Comparison of ENCODE assay signal across 12 mouse cellular contexts in genomic region chr10:34431783-34432182, GRCm38 (mm10). TPM values are rescaled to one million over a fixed set of nuclear protein-coding genes. Genes with fewer than 3 reads are reported as not detected.
DNase-seq lines count a peak whose midpoint lies in the region; ATAC-seq and TF ChIP-seq lines count a peak whose summit lies in the region.
"Had no signal": no experiment of that assay in that cellular context is flagged by ENCODE, and none has a peak within 500 bp of the region (broad histone marks: within the 10 kb centered on the region; RNA-seq: fewer than 3 reads in every experiment).

No protein-coding gene starts in this region.

- H3K36me3 ChIP-seq in hindbrain, embryonic 14.5 days (replicated peaks; ENCODE audit: control insufficient read depth, insufficient read depth), result no peaks in the 10 kb centered on the region
- no peaks in the 10 kb centered on the region for H3K36me3 ChIP-seq in hindbrain, embryonic 16.5 days (ENCODE audit: control insufficient read depth, insufficient read depth, low read length)
- H3K36me3 ChIP-seq in lung, embryonic 15.5 days, result no peaks in the 10 kb centered on the region
- no peaks in the 10 kb centered on the region for H3K36me3 ChIP-seq in MEL (ENCODE audit: control insufficient read depth in 1 of 2, insufficient read depth in 2 of 2, low read length in 2 of 2)
- H3K36me3 ChIP-seq: intestine, embryonic 15.5 days had no signal

- no peak for TF ChIP-seq EP300 in MEL (IDR thresholded peaks at IDR 0.05; ENCODE audit: low read depth in 1 of 2, low read length in 2 of 2)

- TF ChIP-seq CTCF in MEL (IDR thresholded peaks at IDR 0.05 in 2 of 3, conservative IDR thresholded peaks at IDR 0.05 in 1 of 3; ENCODE audit: control insufficient read depth in 1 of 3, insufficient read depth in 1 of 3, low read depth in 2 of 3, low read length in 3 of 3, poor library complexity in 1 of 3, severe bottlenecking in 1 of 3), result peak; percentile 8 to 67 (median 20); a peak in 4 of 6 replicates

- no peaks in the 10 kb centered on the region for H3K27me3 ChIP-seq in hindbrain, embryonic 14.5 days (ENCODE audit: control insufficient read depth, insufficient read depth, low read length)
- H3K27me3 ChIP-seq in hindbrain, embryonic 16.5 days (replicated peaks; ENCODE audit: control insufficient read depth, insufficient read depth, low read length), result no peaks in the 10 kb centered on the region
- H3K27me3 ChIP-seq in lung, embryonic 15.5 days, result no peaks in the 10 kb centered on the region
- H3K27me3 ChIP-seq in MEL (ENCODE audit: control insufficient read depth in 1 of 2, insufficient read depth in 2 of 2, low read length in 2 of 2), result no peaks in the 10 kb centered on the region
- H3K27me3 ChIP-seq: intestine, embryonic 15.5 days; megakaryocyte, embryonic 14.5 days had no signal

- no peaks in the 10 kb centered on the region; the same call in 1 of the 2 replicates for H3K9me3 ChIP-seq in hindbrain, embryonic 14.5 days (ENCODE audit: control insufficient read depth, low read length)
- H3K9me3 ChIP-seq in hindbrain, embryonic 16.5 days (ENCODE audit: control insufficient read depth, low read length), result no peaks in the 10 kb centered on the region
- no peaks in the 10 kb centered on the region for H3K9me3 ChIP-seq in lung, embryonic 15.5 days
- no peaks in the 10 kb centered on the region for H3K9me3 ChIP-seq in MEL (replicated peaks; ENCODE audit: insufficient read depth, low read length)
- H3K9me3 ChIP-seq: intestine, embryonic 15.5 days; megakaryocyte, embryonic 14.5 days had no signal

- no peak for ATAC-seq in hindbrain, embryonic 14.5 days (ENCODE audit: low FRiP score)
- ATAC-seq in hindbrain, embryonic 16.5 days, result no peak
- ATAC-seq in lung, embryonic 15.5 days (ENCODE audit: borderline replicate concordance, extremely low read depth, low FRiP score, low TSS enrichment), result no peak
- ATAC-seq in megakaryocyte progenitor cell, adult 5-6 weeks (replicated peaks; ENCODE audit: poor library complexity), result 0 out of 2 replicates have a peak, but pooled peaks have one; percentile 46
- ATAC-seq in cerebellum, adult (ENCODE audit: insufficient number of reproducible peaks, low FRiP score, low TSS enrichment), result no peak
- ATAC-seq: intestine, embryonic 15.5 days had no signal

- H3K9ac ChIP-seq in hindbrain, embryonic 14.5 days, result no peak overlapping the region
- H3K9ac ChIP-seq in hindbrain, embryonic 16.5 days (ENCODE audit: low read depth, low read length), result no peak overlapping the region
- no peak overlapping the region for H3K9ac ChIP-seq in lung, embryonic 15.5 days
- H3K9ac ChIP-seq in MEL (ENCODE audit: control insufficient read depth, low read depth, low read length, poor library complexity, severe bottlenecking), result no peak overlapping the region
- H3K9ac ChIP-seq: intestine, embryonic 15.5 days had no signal

- H3K4me2 ChIP-seq in hindbrain, embryonic 14.5 days (replicated peaks), result no peak overlapping the region
- H3K4me2 ChIP-seq in hindbrain, embryonic 16.5 days (ENCODE audit: low read length), result no peak overlapping the region
- H3K4me2 ChIP-seq in lung, embryonic 15.5 days, result peak overlapping the region; percentile 26; the same call in 1 of the 2 replicates
- H3K4me2 ChIP-seq: intestine, embryonic 15.5 days had no signal

- peak; percentile 90 for TF ChIP-seq RAD21 in MEL (IDR thresholded peaks at IDR 0.05; ENCODE audit: low read depth, low read length)

- DNase-seq in hindbrain, embryonic 14.5 days (ENCODE audit: low spot score), result peak; percentile 76
- DNase-seq in lung, postnatal 36 days, result no peak
- DNase-seq in MEL (ENCODE audit: low read depth, low spot score), result peak; percentile 25
- DNase-seq: adrenal gland, adult 8-10 months; right cerebral cortex, postnatal 4 days had no signal

- no peak overlapping the region for H3K27ac ChIP-seq in hindbrain, embryonic 14.5 days
- H3K27ac ChIP-seq in hindbrain, embryonic 16.5 days (ENCODE audit: low read depth, low read length), result no peak overlapping the region
- no peak overlapping the region for H3K27ac ChIP-seq in lung, embryonic 15.5 days
- no peak overlapping the region for H3K27ac ChIP-seq in MEL (ENCODE audit: control insufficient read depth, low read depth, low read length)
- H3K27ac ChIP-seq: intestine, embryonic 15.5 days had no signal

- no peak overlapping the region for H3K4me3 ChIP-seq in hindbrain, embryonic 14.5 days (replicated peaks; ENCODE audit: low read length)
- no peak overlapping the region for H3K4me3 ChIP-seq in hindbrain, embryonic 16.5 days (ENCODE audit: low read length)
- no peak overlapping the region for H3K4me3 ChIP-seq in lung, embryonic 15.5 days
- no peak overlapping the region for H3K4me3 ChIP-seq in MEL (ENCODE audit: control insufficient read depth in 1 of 2, insufficient read depth in 1 of 2, low read depth in 2 of 2, low read length in 2 of 2)
- H3K4me3 ChIP-seq: intestine, embryonic 15.5 days; megakaryocyte, embryonic 14.5 days had no signal

- H3K4me1 ChIP-seq in hindbrain, embryonic 14.5 days (replicated peaks; ENCODE audit: control insufficient read depth, insufficient read depth, low read length), result no peaks in the 10 kb centered on the region
- H3K4me1 ChIP-seq in hindbrain, embryonic 16.5 days (ENCODE audit: control insufficient read depth, insufficient read depth, low read depth, low read length), result no peaks in the 10 kb centered on the region
- H3K4me1 ChIP-seq in lung, embryonic 15.5 days, result no peaks in the 10 kb centered on the region
- no peaks in the 10 kb centered on the region for H3K4me1 ChIP-seq in MEL (ENCODE audit: control insufficient read depth in 1 of 2, insufficient read depth in 2 of 2, low read length in 2 of 2)
- H3K4me1 ChIP-seq: intestine, embryonic 15.5 days; megakaryocyte, embryonic 14.5 days had no signal

- no peaks in the 10 kb centered on the region; the same call in 1 of the 2 replicates for H3K79me2 ChIP-seq in MEL (ENCODE audit: control insufficient read depth, insufficient read depth, low read length, poor library complexity)

- no peak for TF ChIP-seq POLR2A in MEL (IDR thresholded peaks at IDR 0.05; ENCODE audit: control insufficient read depth in 1 of 2, insufficient read depth in 1 of 2, low read depth in 1 of 2, low read length in 2 of 2, poor library complexity in 1 of 2)

TF ChIP-seq in MEL, 35 proteins besides CTCF, POLR2A, EP300 and RAD21:
- TF ChIP-seq ZC3H11A (IDR thresholded peaks at IDR 0.05; ENCODE audit: low read depth, low read length), result peak; percentile 61
- TF ChIP-seq SMC3 (IDR thresholded peaks at IDR 0.05; ENCODE audit: low read depth, low read length), result peak; percentile 70
- TF ChIP-seq POLR2AphosphoS5 (IDR thresholded peaks at IDR 0.05; ENCODE audit: borderline replicate concordance, low read depth, low read length), result no peak
- TF ChIP-seq USF1 (IDR thresholded peaks at IDR 0.05; ENCODE audit: low read depth, low read length), result no peak

RNA-seq across cellular contexts. Expression of gene Nt5dc1, which starts 13.4 kb away (rescaled TPM):
- 2.8 and 2.9 TPM in 2 replicates for polyA plus RNA-seq in hindbrain, embryonic 14.5 days (2014; fragmentation: Nextera tagmentation; extraction: Ambion mirVana)
- 2.0 and 2.6 TPM in 2 replicates for polyA plus RNA-seq in hindbrain, embryonic 16.5 days (2015; fragmentation: Nextera tagmentation; extraction: Ambion mirVana)
- 10.3 and 12.2 TPM in 2 replicates for polyA plus RNA-seq in lung, embryonic 15.5 days (2015; fragmentation: Nextera tagmentation; extraction: Ambion mirVana)
- total RNA-seq in MEL (2012; rRNA removed), result 8.9 and 9.2 TPM in 2 replicates
- polyA plus RNA-seq in MEL (2012; ENCODE audit: insufficient read depth in 1 of 2, insufficient read length in 2 of 2, low read depth in 1 of 2, low replicate concordance in 2 of 2, missing spikeins in 1 of 2), result 10 to 100 TPM in 1 of 2 experiments, not detected in 1; 11.5 TPM
- total RNA-seq in megakaryocyte progenitor cell, adult 5-6 weeks (2015), result 27.3 and 31.8 TPM in 2 replicates
- 25.3 and 26.5 TPM in 2 replicates for total RNA-seq in megakaryocyte progenitor cell, adult 5-6 weeks (2017)

RNA-seq across cellular contexts. Expression of gene Col10a1, which starts 42.0 kb away (rescaled TPM):
- 0.07 and 0.16 TPM in 2 replicates for polyA plus RNA-seq in hindbrain, embryonic 14.5 days (2014; fragmentation: Nextera tagmentation; extraction: Ambion mirVana)
- polyA plus RNA-seq in hindbrain, embryonic 16.5 days (2015; fragmentation: Nextera tagmentation; extraction: Ambion mirVana), result 0.11 and 2.6 TPM in 2 replicates
- 0.19 and 0.22 TPM in 2 replicates for polyA plus RNA-seq in lung, embryonic 15.5 days (2015; fragmentation: Nextera tagmentation; extraction: Ambion mirVana)
- total RNA-seq in MEL (2012; rRNA removed), result 0.03 TPM in 1 of 2 replicates, not detected in the other
- under 1 TPM in 1 of 2 experiments, not detected in 1; 0.07 TPM for polyA plus RNA-seq in MEL (2012; ENCODE audit: insufficient read depth in 1 of 2, insufficient read length in 2 of 2, low read depth in 1 of 2, low replicate concordance in 2 of 2, missing spikeins in 1 of 2)
- total RNA-seq in megakaryocyte progenitor cell, adult 5-6 weeks (2015), result not detected in 2 replicates
- not detected in 2 replicates for total RNA-seq in megakaryocyte progenitor cell, adult 5-6 weeks (2017)
- total RNA-seq: adrenal gland, adult 8-10 months; gastrocnemius, adult 8-10 months had no signal

RNA-seq across cellular contexts. Expression of gene Frk, which starts 51.4 kb away (rescaled TPM):
- 0.78 and 1.1 TPM in 2 replicates for polyA plus RNA-seq in hindbrain, embryonic 14.5 days (2014; fragmentation: Nextera tagmentation; extraction: Ambion mirVana)
- 0.65 and 1.1 TPM in 2 replicates for polyA plus RNA-seq in hindbrain, embryonic 16.5 days (2015; fragmentation: Nextera tagmentation; extraction: Ambion mirVana)
- polyA plus RNA-seq in lung, embryonic 15.5 days (2015; fragmentation: Nextera tagmentation; extraction: Ambion mirVana), result 9.9 and 10.2 TPM in 2 replicates
- total RNA-seq in MEL (2012; rRNA removed), result not detected in 2 replicates
- polyA plus RNA-seq in MEL (2012; ENCODE audit: insufficient read depth in 1 of 2, insufficient read length in 2 of 2, low read depth in 1 of 2, low replicate concordance in 2 of 2, missing spikeins in 1 of 2), result not detected
- not detected in 2 replicates for total RNA-seq in megakaryocyte progenitor cell, adult 5-6 weeks (2015)
- 0.10 TPM in 1 of 2 replicates, not detected in the other for total RNA-seq in megakaryocyte progenitor cell, adult 5-6 weeks (2017)
